Mouse (Mus musculus) embryonic facial prominence, embryonic 14.5 days (tissue): ENCODE results near the gene Gpatch2. TPM values are rescaled to one million over a fixed set of nuclear protein-coding genes. Genes with fewer than 3 reads are reported as not detected.

Experiments
- ATAC-seq: fragments of 200-750 bp; cut with Nextera tagmentation; 2 replicates; pipeline ENCODE4 v1.8.0; 2017; ENCODE audit warnings: low read depth, moderate number of reproducible peaks, moderate TSS enrichment
- DNase-seq: peaks from one replicate; pipeline ENCODE4 v3.0.0-alpha.2; 2015; ENCODE audit warnings: low spot score
- H3K27ac ChIP-seq: fragments of 300-500 bp; sonication (generic); replicated peaks from 2 replicates; pipeline ENCODE4 v1.5.1; 2014; ENCODE audit warnings: low read depth, mild to moderate bottlenecking, low read length, moderate library complexity
- H3K27me3 ChIP-seq: fragments of 300-500 bp; sonication (generic); replicated peaks from 2 replicates; pipeline ENCODE4 v1.6.1; 2014; ENCODE audit warnings: low read length; ENCODE audit not compliant: control insufficient read depth, insufficient read depth
- H3K36me3 ChIP-seq: fragments of 300-500 bp; sonication (generic); 2 replicates; pipeline ENCODE4 v1.6.1; 2014; ENCODE audit warnings: low read length, mixed read lengths; ENCODE audit not compliant: control insufficient read depth, insufficient read depth
- H3K4me1 ChIP-seq: fragments of 300-500 bp; sonication (generic); 2 replicates; pipeline ENCODE4 v1.6.1; 2014; ENCODE audit warnings: antibody characterized with exemption, low read length; ENCODE audit not compliant: control insufficient read depth, insufficient read depth
- H3K4me2 ChIP-seq: fragments of 300-500 bp; sonication (generic); 2 replicates; pipeline ENCODE4 v1.6.1; 2014; ENCODE audit warnings: low read depth, mild to moderate bottlenecking, low read length, moderate library complexity, mixed read lengths
- H3K4me3 ChIP-seq: fragments of 300-500 bp; sonication (generic); 2 replicates; pipeline ENCODE4 v1.5.1; 2014; ENCODE audit warnings: low read depth, mild to moderate bottlenecking, low read length
- H3K9ac ChIP-seq: fragments of 300-500 bp; sonication (generic); 2 replicates; pipeline ENCODE4 v1.6.1; 2014; ENCODE audit warnings: low read depth, mild to moderate bottlenecking, low read length, moderate library complexity, mixed read lengths
- H3K9me3 ChIP-seq: fragments of 300-500 bp; sonication (generic); 2 replicates; pipeline ENCODE4 v1.6.1; 2016; ENCODE audit warnings: low read length; ENCODE audit not compliant: control insufficient read depth
- WGBS: fragments of 180-500 bp; shearing (Covaris S2); extraction: QIAGEN DNeasy Blood & Tissue Kit; methylation state at CpG from one replicate; pipeline ENCODE4 v1.1.7; 2014; 5-methylcytosine and 5-hydroxymethylcytosine counted together
- polyA plus RNA-seq: library from polyadenylated mRNA; unstranded; fragments of >200 nt; fragmentation: Nextera tagmentation; extraction: Ambion mirVana; gene quantifications from 2 replicates; pipeline ENCODE4 v1.2.1, GENCODE M21; 2014

The Gpatch2 gene
- polyA plus RNA-seq, 1 experiment from 2014 or later = 15.3 TPM

DNA sequence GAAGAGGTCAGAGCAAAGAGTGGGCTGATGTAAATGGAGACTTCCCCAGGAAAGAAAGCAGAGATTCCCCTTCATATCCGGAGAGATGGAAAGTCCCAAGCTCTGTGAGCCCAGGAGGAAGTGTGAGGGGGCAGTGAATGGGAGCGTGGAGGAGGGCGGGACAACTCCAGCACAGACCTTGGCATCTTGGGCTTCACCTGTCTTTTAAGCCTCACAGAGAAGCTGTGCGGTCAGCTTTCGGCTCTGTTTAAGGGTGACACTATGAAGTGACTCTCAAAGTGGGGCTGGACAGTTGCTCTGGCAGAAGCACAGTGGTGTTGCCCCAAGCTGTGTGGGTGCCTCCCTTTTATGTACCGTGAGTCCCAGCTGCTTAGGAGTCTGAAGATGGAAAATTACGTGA is 74.9 kb downstream of the Gpatch2 start:
- no peak overlapping the region for H3K27ac ChIP-seq
- no peak overlapping the region for H3K4me2 ChIP-seq
- no peak overlapping the region for H3K9ac ChIP-seq
- no peaks in the 10 kb centered on the region for H3K27me3 ChIP-seq
- no peak for DNase-seq
- ATAC-seq = no peak
- 91% methylated on average over 7 of the region's 7 CpGs for WGBS
- H3K4me3 ChIP-seq = no peak overlapping the region
- H3K4me1 ChIP-seq = no peaks in the 10 kb centered on the region
- no peaks in the 10 kb centered on the region for H3K9me3 ChIP-seq
- H3K36me3 ChIP-seq = no peaks in the 10 kb centered on the region

DNA sequence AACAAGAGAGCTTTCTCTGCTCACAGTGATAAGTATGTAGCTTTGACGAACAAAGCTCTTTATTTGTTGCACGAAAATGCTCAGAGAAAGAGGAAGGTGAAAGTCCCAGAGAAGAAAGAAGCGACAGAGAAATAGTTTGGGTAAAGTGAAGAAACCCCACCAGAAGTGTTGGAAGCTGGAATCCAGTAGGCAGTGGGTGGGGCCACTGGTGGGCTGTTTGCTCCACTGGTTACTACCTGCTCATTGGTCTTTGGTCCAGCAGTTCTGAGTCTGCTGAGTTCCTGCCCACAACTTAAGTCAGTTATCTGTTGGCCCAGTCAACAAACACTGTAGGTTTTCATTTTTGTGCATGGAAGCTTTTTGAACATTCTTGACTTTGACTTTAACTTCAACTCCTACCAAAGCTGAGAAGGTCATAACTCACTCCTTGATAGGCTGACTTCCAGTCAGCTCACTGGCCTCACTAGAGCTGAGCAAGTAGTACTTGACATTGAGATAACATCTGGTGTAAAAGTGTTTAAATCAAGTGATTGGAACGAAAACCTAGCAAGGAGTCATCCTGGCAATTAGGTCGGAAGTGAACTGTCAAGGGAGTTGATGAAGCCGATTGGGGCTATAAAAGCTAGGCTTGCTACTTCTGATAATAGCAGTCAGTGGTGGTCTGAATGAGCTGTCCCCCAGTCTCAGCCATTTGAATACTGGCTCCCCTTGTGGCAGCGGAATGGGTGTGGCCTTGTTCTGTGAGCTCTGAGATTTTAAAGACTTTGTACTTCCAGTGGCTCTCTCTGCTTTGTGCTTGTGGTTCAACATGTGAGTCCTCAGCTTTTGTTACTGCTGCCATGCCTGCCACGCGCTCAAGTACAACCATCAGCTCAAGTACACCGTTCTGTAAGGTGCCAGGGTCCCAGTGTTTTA is 76.4 kb downstream of the Gpatch2 start:
- no peak overlapping the region for H3K9ac ChIP-seq
- ATAC-seq = no peak
- no peak overlapping the region for H3K4me2 ChIP-seq
- no peaks in the 10 kb centered on the region for H3K9me3 ChIP-seq
- no peaks in the 10 kb centered on the region for H3K4me1 ChIP-seq
- 93% methylated on average over 10 of the region's 10 CpGs for WGBS
- H3K36me3 ChIP-seq = no peaks in the 10 kb centered on the region
- DNase-seq = no peak
- H3K27ac ChIP-seq = no peak overlapping the region
- H3K4me3 ChIP-seq = no peak overlapping the region
- no peaks in the 10 kb centered on the region for H3K27me3 ChIP-seq

DNA sequence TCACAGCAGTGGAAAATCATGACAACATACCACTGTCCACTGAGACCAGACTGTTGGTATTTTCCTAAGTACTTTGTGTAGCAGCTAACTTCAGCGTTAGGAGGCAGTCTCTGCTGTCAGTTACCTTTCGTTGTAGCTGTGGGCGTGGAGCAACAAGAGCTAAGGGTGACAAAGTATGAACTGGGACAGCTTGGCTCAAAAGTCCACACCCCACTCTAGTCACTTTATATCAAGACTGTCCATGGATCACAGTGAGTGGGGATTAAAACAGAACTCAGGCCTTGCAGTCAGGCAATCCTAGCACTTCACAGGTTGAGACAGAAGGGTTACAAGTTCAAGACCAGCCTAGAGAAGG is 77.1 kb downstream of the Gpatch2 start:
- DNase-seq (no peak), ATAC-seq (no peak)
- Histone ChIP-seq H3K9me3 (no peaks in the 10 kb centered on the region), H3K4me1 (no peaks in the 10 kb centered on the region), H3K4me3 (no peak overlapping the region), H3K27ac (no peak overlapping the region), H3K27me3 (no peaks in the 10 kb centered on the region), H3K36me3 (no peaks in the 10 kb centered on the region), H3K4me2 (no peak overlapping the region), H3K9ac (no peak overlapping the region)
- WGBS = 93% methylated on average over 3 of the region's 3 CpGs

DNA sequence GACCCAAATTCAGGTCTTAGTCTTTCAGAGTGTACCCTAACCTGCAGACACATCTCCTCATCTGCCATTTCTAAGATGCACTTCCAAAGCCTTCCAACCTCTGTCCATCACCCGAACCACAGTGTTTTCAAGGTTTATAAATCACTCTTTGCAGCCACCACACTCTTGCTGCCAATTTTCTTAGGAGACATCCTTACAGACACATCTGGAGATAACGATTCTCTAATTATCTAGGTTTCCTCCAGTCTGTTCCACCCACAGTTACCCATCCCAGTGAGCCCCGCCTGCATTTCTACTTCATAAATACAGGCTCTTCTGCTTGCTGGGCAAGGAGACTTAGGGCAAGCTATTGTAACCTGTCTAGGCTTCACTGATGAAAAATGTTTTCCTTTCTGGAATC is 77.9 kb downstream of the Gpatch2 start:
- no peak overlapping the region for H3K4me3 ChIP-seq
- H3K4me2 ChIP-seq = no peak overlapping the region
- H3K4me1 ChIP-seq = no peaks in the 10 kb centered on the region
- no peaks in the 10 kb centered on the region for H3K27me3 ChIP-seq
- no peaks in the 10 kb centered on the region for H3K9me3 ChIP-seq
- no peak overlapping the region for H3K27ac ChIP-seq
- H3K36me3 ChIP-seq = no peaks in the 10 kb centered on the region
- H3K9ac ChIP-seq = no peak overlapping the region
- ATAC-seq = no peak
- 77% methylated on average over 3 of the region's 3 CpGs for WGBS
- DNase-seq = no peak

DNA sequence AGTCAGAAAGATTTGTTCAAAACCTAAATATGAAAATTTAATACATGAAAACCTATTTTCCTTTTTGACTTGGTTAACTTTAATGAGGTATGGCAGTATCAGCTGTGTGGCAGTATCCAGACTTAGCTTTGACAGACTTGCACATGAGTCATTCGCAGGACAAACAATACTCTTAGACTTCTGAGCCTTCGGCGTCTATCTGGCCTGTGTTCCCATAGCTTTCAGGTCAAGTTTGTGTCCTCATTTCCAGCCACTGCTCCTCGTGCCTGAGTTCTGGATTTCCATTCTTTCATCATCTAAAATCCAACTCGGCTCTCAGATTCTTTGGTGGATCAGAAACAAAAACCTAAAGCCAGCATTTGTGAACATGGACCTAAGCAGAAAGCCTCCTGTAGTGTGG is 79.2 kb downstream of the Gpatch2 start:
- no peaks in the 10 kb centered on the region for H3K9me3 ChIP-seq
- ATAC-seq (no peak), DNase-seq (no peak)
- no peak overlapping the region for H3K4me2 ChIP-seq
- H3K27me3 ChIP-seq = no peaks in the 10 kb centered on the region
- no peak overlapping the region for H3K9ac ChIP-seq
- no peak overlapping the region for H3K4me3 ChIP-seq
- no peaks in the 10 kb centered on the region for H3K36me3 ChIP-seq
- H3K27ac ChIP-seq = no peak overlapping the region
- WGBS = 87% methylated on average over 5 of the region's 5 CpGs
- H3K4me1 ChIP-seq = no peaks in the 10 kb centered on the region

DNA sequence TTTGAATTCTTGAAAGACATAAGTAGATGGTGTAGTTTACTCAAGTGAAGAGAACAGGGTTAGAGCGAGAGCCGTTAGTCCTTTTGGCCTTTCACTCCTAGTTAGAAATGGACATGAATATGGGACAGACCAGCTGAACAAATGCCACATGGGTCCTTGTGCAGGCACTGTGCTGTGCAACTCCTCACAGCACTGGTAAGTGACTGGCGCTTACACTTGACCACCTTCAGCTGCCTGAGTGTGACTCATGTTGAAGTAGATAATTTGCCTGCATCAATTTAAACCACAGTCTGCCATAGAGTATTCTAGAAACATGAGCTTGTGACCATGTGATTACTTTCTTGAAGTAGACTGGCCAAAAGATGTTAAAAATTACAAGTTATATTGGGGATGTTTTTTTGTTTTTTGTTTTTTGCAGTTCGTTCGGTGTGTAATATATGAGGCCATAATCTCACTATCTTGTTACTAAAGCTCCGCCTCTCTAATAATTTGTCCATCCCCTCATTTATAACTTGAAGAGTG is 79.8 kb downstream of the Gpatch2 start:
- no peak overlapping the region for H3K27ac ChIP-seq
- WGBS = 92% methylated on average over 6 of the region's 6 CpGs
- no peak for DNase-seq

DNA sequence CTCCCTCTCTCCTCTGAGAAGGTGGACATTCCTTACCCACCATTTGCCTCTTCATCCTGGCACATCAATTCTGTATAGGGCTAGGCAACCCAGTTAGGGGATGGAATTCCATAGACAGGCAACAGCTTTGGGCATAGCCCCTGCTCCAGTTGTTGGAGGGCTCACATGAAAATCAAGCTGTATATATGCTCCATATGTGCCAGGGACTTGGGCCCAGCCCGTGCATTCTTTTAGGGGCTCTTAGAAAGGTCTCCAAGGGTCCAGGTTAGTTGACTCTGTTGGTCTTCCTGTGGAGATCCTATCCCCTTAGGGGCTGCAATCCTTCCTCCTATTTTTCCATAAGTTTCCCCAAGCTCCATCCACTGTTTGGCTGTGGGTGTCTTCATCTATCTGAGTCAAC is 80.4 kb downstream of the Gpatch2 start:
- Histone ChIP-seq H3K27me3 (no peaks in the 10 kb centered on the region), H3K27ac (no peak overlapping the region), H3K9ac (no peak overlapping the region), H3K4me1 (peaks cover 8% of the 10 kb centered on the region), H3K4me2 (no peak overlapping the region), H3K36me3 (no peaks in the 10 kb centered on the region), H3K4me3 (no peak overlapping the region), H3K9me3 (no peaks in the 10 kb centered on the region)
- WGBS = 70% methylated on average over 1 of the region's 1 CpGs
- DNase-seq = no peak
- no peak for ATAC-seq

More for the DNA sequence above, 79.8 kb downstream of the Gpatch2 start:
- no peak overlapping the region for H3K4me2 ChIP-seq
- H3K4me1 ChIP-seq = peaks cover 2% of the 10 kb centered on the region; the same call in 1 of the 2 replicates
- ATAC-seq = no peak
- H3K9me3 ChIP-seq = no peaks in the 10 kb centered on the region
- H3K9ac ChIP-seq = no peak overlapping the region
- H3K36me3 ChIP-seq = no peaks in the 10 kb centered on the region
- no peaks in the 10 kb centered on the region for H3K27me3 ChIP-seq
- no peak overlapping the region for H3K4me3 ChIP-seq

DNA sequence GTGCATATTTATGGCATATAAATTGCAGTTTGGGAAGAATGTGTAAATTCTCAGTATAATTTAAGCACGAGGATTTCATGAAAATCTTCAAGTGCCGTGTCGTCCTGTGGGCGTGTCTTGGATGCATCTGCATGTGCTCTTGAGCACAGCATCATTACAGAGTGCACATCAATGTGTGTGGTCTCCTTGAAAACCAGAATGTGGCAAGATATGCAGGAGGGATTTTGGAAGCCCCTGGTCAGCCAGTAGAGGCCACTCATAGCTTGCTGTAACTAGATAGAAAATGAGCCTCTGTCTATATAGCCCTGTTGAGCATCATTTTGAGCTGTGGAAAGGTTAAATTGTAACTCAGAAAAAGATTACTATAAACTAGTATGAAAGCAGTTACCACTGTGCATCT is 83.9 kb downstream of the Gpatch2 start:
- peak; percentile 70 for DNase-seq
- ATAC-seq = 0 out of 2 replicates have a peak, but pooled peaks have one; percentile 53
- WGBS = 54% methylated on average over 4 of the region's 4 CpGs

DNA sequence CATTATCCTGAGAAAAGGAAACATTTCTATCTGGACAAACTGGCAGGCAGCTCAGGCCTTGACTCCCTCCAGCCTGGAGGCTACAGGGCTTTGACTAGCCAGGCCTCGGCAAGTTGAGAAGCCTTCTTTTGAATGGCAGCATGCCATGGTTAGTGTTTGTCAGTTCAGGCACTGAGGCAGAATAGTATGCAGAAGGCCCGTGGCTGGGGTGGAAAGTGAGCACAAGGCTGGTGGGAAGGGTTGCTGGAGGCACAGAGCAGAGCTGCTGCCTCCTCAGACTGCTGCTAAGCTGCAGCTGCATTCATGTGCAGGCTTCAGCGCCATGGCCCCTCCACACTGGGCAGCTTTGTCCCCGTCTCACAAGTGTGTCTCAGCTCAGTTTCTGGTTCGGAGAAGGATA is 85.3 kb downstream of the Gpatch2 start:
- Histone ChIP-seq H3K9me3 (no peaks in the 10 kb centered on the region), H3K4me3 (no peak overlapping the region), H3K9ac (no peak overlapping the region), H3K36me3 (no peaks in the 10 kb centered on the region), H3K27me3 (no peaks in the 10 kb centered on the region), H3K27ac (0 out of 2 replicates have a peak overlapping the region, but pooled peaks have one; percentile 48), H3K4me2 (no peak overlapping the region), H3K4me1 (peaks cover 14% of the 10 kb centered on the region)
- ATAC-seq (peak; percentile 75), DNase-seq (peak; percentile 67)
- WGBS = 25% methylated on average over 5 of the region's 5 CpGs

More for the DNA sequence above, 83.9 kb downstream of the Gpatch2 start:
- no peak overlapping the region for H3K4me2 ChIP-seq
- H3K4me3 ChIP-seq = no peak overlapping the region
- H3K9ac ChIP-seq = no peak overlapping the region
- H3K9me3 ChIP-seq = no peaks in the 10 kb centered on the region
- H3K27me3 ChIP-seq = no peaks in the 10 kb centered on the region
- no peak overlapping the region for H3K27ac ChIP-seq
- peaks cover 14% of the 10 kb centered on the region for H3K4me1 ChIP-seq
- no peaks in the 10 kb centered on the region for H3K36me3 ChIP-seq
